Comparison of ENCODE assay signal across 22 mouse cellular contexts in genomic region chr1:186340701-186341100, GRCm38 (mm10).
"Had no signal": no experiment of that assay in that cellular context is flagged by ENCODE, and none has a peak within 500 bp of the region (broad histone marks: within the 10 kb centered on the region; RNA-seq: fewer than 3 reads in every experiment).

No protein-coding gene starts in this region.

- H3K4me3 ChIP-seq: left cerebral cortex, adult 2 months; limb, embryonic 13.5 days; liver, embryonic 12.5 days; liver, embryonic 15.5 days; lung, embryonic 15.5 days; megakaryocyte, embryonic 14.5 days; midbrain, embryonic 10.5 days; neural tube, embryonic 12.5 days; neural tube, embryonic 15.5 days had no signal

- H3K4me2 ChIP-seq: limb, embryonic 13.5 days; liver, embryonic 12.5 days; liver, embryonic 15.5 days; lung, embryonic 15.5 days; neural tube, embryonic 12.5 days; neural tube, embryonic 15.5 days had no signal

- H3K4me1 ChIP-seq: liver, embryonic 12.5 days; liver, embryonic 15.5 days; megakaryocyte, embryonic 14.5 days; midbrain, embryonic 10.5 days; neural tube, embryonic 12.5 days; neural tube, embryonic 15.5 days had no signal

- H3K27ac ChIP-seq: kidney, postnatal 0 days; left cerebral cortex, adult 2 months; limb, embryonic 13.5 days; liver, embryonic 12.5 days; liver, embryonic 15.5 days; midbrain, embryonic 10.5 days; neural tube, embryonic 12.5 days; neural tube, embryonic 15.5 days; stomach, postnatal 0 days had no signal

- DNase-seq: kidney, adult 2 months; kidney, postnatal 25 days; layer of hippocampus, postnatal 36 days; liver; lung, adult 18-20 months; lung, postnatal 10 days; lung, postnatal 36 days; midbrain, embryonic 14.5 days; right cerebral cortex, postnatal 4 days; thymus, postnatal 25 days had no signal

- H3K9me3 ChIP-seq: limb, embryonic 13.5 days; liver, embryonic 12.5 days; liver, embryonic 15.5 days; lung, embryonic 15.5 days; midbrain, embryonic 10.5 days; neural tube, embryonic 12.5 days; neural tube, embryonic 15.5 days had no signal

- H3K36me3 ChIP-seq: limb, embryonic 13.5 days; liver, embryonic 12.5 days; liver, embryonic 15.5 days; lung, embryonic 15.5 days; midbrain, embryonic 10.5 days; neural tube, embryonic 12.5 days; neural tube, embryonic 15.5 days had no signal

- H3K27me3 ChIP-seq: liver, embryonic 12.5 days; liver, embryonic 15.5 days; lung, embryonic 15.5 days; megakaryocyte, embryonic 14.5 days; neural tube, embryonic 12.5 days; neural tube, embryonic 15.5 days had no signal

- H3K9ac ChIP-seq: limb, embryonic 13.5 days; liver, embryonic 12.5 days; liver, embryonic 15.5 days; lung, embryonic 15.5 days; neural tube, embryonic 12.5 days; neural tube, embryonic 15.5 days had no signal

- ATAC-seq: intestine, postnatal 0 days; liver, embryonic 12.5 days had no signal
